Mouse (Mus musculus): Measurements from ENCODE around the gene Entpd8.

DNA sequence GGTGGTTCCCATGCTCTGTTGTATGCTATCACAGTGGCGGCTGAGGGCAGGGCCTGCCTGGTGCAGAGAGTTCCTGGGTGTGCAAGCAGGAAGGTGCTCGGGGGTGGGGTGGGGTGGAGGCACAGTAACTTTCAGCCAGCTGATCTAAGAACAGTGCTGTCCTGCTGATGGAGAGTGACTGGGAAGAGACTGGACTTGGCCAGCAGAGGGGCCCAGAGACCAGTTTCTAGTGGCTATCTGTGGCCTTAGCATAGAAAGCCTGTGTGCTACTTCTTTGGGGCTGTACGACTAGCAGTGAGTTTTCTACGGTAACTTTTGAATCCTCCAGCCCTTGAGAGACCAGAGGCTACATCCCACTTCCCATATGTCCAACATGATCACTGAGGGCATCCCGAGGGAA is 18.9 kb downstream of the Entpd8 start:
- TF ChIP-seq CHD2 (IDR thresholded peaks at IDR 0.05; ENCODE audit: low read depth, low read length) (no peak), HCFC1 (IDR thresholded peaks at IDR 0.05; ENCODE audit: borderline replicate concordance, insufficient read depth, low read length) (no peak), ZNF384 (IDR thresholded peaks at IDR 0.05; ENCODE audit: low read depth, low read length) (no peak)

Data from ES-E14 (cell line).